Mouse (Mus musculus) gastrocnemius, adult 18-20 months (tissue): ENCODE results near the gene Ext2. TPM values are rescaled to one million over a fixed set of nuclear protein-coding genes. Genes with fewer than 3 reads are reported as not detected.

Experiments
- DNase-seq: peaks from one replicate; pipeline ENCODE4 v3.0.0; 2021; ENCODE audit warnings: low spot score
- total RNA-seq, 2 experiments: library from RNA; stranded (reverse); gene quantifications; 2 replicates each; pipeline ENCODE4 v1.2.3; 2021

The Ext2 gene
- total RNA-seq, 2 experiments from 2014 or later: 39.0 to 40.2 TPM

- no peak for DNase-seq
Observed at GRCm38 (mm10) chr2:93807440-93807839, 14.9 kb downstream of the Ext2 start.

- DNase-seq: peak; percentile 76
Observed at GRCm38 (mm10) chr2:93806487-93807201, 15.7 kb downstream of the Ext2 start.

GRCm38 (mm10) chr2:93805523-93805922 is 16.8 kb downstream of the Ext2 start:
- DNase-seq: no peak

DNA sequence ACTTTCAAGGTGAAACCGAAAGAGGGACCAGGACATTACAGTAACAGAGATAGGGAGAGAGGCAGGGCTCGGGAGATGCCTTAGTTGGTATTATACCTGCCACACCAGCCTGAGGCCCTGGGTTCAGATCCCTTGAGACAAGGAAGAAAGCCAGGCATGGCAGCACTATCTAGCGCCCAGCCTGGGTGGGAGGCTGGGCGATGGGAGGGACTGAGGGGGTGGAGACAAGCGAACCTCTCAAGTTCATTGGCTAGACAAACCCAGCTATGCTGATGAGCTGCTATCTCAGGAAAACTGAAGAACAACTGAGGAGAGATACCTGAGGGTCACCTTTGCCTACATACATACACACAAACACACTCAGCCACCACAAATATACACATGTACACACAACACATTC is 17.3 kb downstream of the Ext2 start:
- no peak for DNase-seq

- DNase-seq: no peak
Observed at GRCm38 (mm10) chr2:93802947-93803346, 19.4 kb downstream of the Ext2 start.

GRCm38 (mm10) chr2:93801097-93801496 is 21.3 kb downstream of the Ext2 start:
- DNase-seq: no peak

DNA sequence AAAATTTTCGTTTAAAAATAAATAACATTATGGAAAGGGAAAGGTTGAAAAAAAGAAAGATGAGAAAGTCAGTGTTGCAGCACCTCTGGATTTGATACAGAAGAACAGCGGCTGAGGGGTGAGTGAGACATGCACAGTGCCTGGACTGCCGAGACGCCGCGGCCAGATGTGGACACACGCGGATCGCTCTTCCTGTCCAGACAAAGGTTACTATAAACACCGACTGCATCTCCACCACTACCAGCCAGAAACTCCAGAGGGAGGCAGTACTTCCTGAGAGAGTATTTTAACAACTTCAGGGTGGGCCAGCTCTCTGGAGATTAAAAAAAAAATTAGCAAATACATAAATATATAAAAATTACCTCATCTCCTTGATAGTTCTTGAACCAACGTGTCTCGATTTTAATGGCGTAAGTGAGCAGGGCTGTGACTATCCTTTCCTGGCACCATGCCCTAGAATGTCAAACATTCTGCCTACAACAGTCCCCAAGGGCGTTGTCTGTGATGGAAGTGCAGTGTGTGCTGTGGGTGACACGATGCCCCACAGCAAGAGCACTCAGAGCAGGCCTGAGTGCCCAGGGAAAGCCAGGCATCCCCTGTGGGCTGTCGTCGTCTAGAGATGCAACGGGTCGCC is 25.1 kb downstream of the Ext2 start:
- DNase-seq: no peak

DNA sequence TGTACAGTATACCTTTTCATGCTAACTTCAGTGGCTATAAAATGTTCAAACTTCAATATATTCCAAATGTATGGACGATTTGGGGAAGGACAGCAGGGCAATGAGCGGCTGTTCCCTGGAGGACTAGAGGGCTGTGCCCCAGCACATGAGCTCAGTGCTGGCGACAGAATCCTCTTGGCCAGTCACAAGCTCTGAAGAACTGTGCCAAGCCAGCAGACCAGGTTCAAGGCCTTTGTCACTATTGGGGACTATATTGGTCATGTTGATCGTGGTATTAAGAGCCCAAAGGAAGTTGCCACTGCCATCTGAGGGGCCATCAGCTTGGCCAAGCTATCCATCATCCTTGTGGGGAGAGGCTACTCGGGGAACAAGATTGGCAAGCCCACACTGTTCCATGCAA is 28.0 kb downstream of the Ext2 start:
- no peak for DNase-seq

- DNase-seq: peak; percentile 71
Observed at GRCm38 (mm10) chr2:93791516-93792499, 30.6 kb downstream of the Ext2 start.

DNA sequence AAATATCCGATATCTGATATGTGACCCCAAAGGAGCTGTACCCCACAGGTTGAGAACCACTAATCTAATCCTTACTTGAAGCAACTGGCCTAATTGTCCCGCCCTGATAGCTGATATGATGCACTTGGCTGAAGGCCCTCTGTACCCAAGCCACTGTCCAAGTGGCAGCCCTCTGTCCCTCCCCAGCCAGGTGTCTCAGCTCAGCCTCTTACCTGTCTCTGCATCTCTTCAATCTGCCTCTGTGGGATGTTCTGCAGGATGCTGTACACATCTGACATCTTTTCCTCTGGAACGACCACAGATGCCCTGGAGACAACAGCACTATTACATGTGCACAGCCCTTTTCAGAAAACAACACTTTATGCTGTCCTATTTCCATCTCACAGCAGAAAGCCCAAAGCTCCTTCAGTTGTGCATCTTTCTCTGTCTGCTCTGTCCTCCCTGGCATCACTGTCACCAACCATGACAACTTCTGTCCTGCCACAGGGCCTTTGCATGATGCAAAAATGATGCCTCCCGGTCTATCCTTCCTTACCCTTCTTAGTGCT is 31.5 kb downstream of the Ext2 start:
- DNase-seq: no peak

DNA sequence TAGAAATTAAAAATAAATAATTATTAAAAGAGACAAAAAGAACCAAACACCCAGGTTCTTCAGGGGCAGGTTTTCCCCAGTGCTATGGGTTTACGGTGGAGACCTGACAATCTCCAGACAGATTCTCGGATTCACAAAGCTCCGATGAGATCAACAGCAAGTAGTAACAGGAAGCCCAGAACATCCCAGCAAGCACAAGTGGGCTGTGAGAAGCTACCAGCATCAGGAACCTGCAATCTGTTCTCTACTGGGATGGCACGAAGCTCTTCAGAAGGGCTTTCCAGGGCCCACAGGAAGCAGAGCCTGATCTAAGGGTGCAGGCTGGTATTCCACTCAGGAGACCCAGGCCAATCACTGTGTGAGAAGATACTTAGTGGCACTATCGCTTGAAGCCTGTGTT is 33.8 kb downstream of the Ext2 start:
- DNase-seq: no peak

GRCm38 (mm10) chr2:93786175-93786574 is 36.2 kb downstream of the Ext2 start:
- DNase-seq: peak; percentile 83

DNA sequence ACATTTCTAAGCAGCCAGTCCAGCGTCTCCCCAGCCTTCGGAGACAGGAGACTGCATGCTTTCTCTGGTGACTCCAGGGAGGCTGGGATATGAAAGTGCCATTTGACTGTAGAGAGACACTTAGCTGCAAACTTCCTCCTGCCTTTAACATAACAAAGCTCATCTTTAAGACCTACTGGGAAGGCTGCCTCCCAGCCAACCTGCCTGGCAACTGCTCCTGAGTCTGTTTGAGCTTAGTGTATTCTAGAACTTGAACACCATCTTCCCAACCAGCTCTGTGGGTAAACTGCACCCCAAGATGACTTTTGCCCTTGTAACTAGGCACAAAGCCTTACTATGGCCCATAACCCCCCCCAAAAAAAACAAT is 37.0 kb downstream of the Ext2 start:
- DNase-seq: no peak

- no peak for DNase-seq
Observed at GRCm38 (mm10) chr2:93784721-93785431, 37.5 kb downstream of the Ext2 start.

- no peak for DNase-seq
Observed at GRCm38 (mm10) chr2:93783926-93784539, 38.3 kb downstream of the Ext2 start.

DNA sequence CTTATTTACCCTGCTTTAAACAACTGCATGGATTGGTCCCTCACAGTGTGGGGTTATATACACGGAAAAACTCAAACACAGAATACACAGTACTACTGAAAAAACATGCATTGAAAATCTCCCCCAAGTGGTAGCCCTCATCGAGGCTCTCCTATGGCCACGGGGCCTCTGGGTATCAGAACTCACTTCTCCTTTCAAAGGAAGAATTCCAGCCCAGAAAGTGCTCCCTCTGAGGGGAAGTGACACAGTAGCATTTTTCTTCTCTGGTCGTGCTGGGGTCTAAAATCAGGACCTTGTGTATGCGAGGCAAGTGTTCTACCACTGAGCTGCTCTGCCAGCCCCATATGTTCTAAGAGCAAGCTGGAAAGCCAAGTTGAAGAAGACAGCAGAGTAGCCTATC is 39.7 kb downstream of the Ext2 start:
- DNase-seq: no peak

DNA sequence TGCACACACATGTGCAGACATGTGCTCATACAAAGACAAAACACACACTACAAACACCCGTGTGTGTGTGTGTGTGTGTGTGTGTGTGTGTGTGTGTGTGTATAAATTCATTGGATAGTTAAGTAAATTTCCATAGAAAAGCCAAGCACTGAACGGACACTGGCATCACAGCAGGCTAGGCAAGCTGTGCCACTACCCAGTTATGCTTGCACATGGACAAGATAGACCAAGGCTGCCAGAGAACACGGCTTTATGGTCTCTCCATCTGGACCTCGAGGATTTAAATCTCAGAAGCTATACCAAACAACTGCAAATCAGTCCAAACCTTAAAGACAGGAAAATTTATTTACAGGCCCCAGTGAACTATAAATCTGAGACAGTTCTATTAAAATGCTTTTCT is 40.2 kb downstream of the Ext2 start:
- no peak for DNase-seq

- DNase-seq: peak; percentile 58
Observed at GRCm38 (mm10) chr2:93780528-93780927, 41.8 kb downstream of the Ext2 start.

- no peak for DNase-seq
Observed at GRCm38 (mm10) chr2:93779897-93780208, 42.5 kb downstream of the Ext2 start.

- DNase-seq: no peak
Observed at GRCm38 (mm10) chr2:93779081-93779896, 43.1 kb downstream of the Ext2 start.
